Mouse (Mus musculus) layer of hippocampus, postnatal 14 days (tissue): ENCODE measurements around the gene Nfkbiz. TPM values are rescaled to one million over a fixed set of nuclear protein-coding genes. Genes with fewer than 3 reads are reported as not detected.

Source experiments
- DNase-seq, 2 experiments: peaks; one replicate each; pipeline ENCODE4 v3.0.0; 2021 to 2022; ENCODE audit warnings: low spot score in 2 of 2, mixed read lengths in 1 of 2
- total RNA-seq, 2 experiments: library from RNA; stranded (reverse); gene quantifications; 2 replicates each; pipeline ENCODE4 v1.2.3; 2021

Gene Nfkbiz
- total RNA-seq, 2 experiments from 2014 or later: 4.9 to 5.1 TPM

GRCm38 (mm10) chr16:55807505-55807932, 31.2 kb downstream of the Nfkbiz start:
- peak; percentile 33 to 67 for DNase-seq

- DNase-seq: no peak
Measured at GRCm38 (mm10) chr16:55804799-55805198, 33.9 kb downstream of the Nfkbiz start.

GRCm38 (mm10) chr16:55801629-55802028, 37.1 kb downstream of the Nfkbiz start:
- no peak for DNase-seq

GRCm38 (mm10) chr16:55798845-55799244, 39.9 kb downstream of the Nfkbiz start:
- no peak for DNase-seq

- DNase-seq: no peak
Measured at GRCm38 (mm10) chr16:55790326-55790725, 48.4 kb downstream of the Nfkbiz start.

GRCm38 (mm10) chr16:55789291-55789690, 49.4 kb downstream of the Nfkbiz start:
- no peak for DNase-seq

GRCm38 (mm10) chr16:55788671-55789070, 50.0 kb downstream of the Nfkbiz start:
- DNase-seq: no peak

- DNase-seq: no peak
Measured at GRCm38 (mm10) chr16:55787385-55788072, 51.2 kb downstream of the Nfkbiz start.

GRCm38 (mm10) chr16:55784379-55784778, 54.3 kb downstream of the Nfkbiz start:
- no peak for DNase-seq

- DNase-seq: no peak
Measured at GRCm38 (mm10) chr16:55783923-55784322, 54.8 kb downstream of the Nfkbiz start.

- no peak for DNase-seq
Measured at GRCm38 (mm10) chr16:55782911-55783310, 55.8 kb downstream of the Nfkbiz start.

GRCm38 (mm10) chr16:55781809-55782208, 56.9 kb downstream of the Nfkbiz start:
- no peak for DNase-seq

- no peak for DNase-seq
Measured at GRCm38 (mm10) chr16:55780958-55781558, 57.6 kb downstream of the Nfkbiz start.

- no peak for DNase-seq
Measured at GRCm38 (mm10) chr16:55776329-55776728, 62.4 kb downstream of the Nfkbiz start.

GRCm38 (mm10) chr16:55770247-55770646, 68.5 kb downstream of the Nfkbiz start:
- DNase-seq: no peak

Other genes starting within 250 kb of the Nfkbiz start
- gene Nxpe3, start 56.4 kb upstream of the Nfkbiz start, total RNA-seq: 10 to 100 TPM in 1 of 2 experiments, 1 to 10 TPM in 1; 9.3 to 10.2 TPM
- gene Cep97, start 96.0 kb upstream of the Nfkbiz start, total RNA-seq: 10 to 100 TPM; 11.5 to 14.1 TPM
- gene Rpl24, start 127.4 kb upstream of the Nfkbiz start, total RNA-seq: 100 to 1,000 TPM; 389 to 404 TPM
- gene Zbtb11, start 135.0 kb upstream of the Nfkbiz start, total RNA-seq: 10 to 100 TPM; 37.4 to 37.9 TPM
- gene Pcnp, start 190.8 kb upstream of the Nfkbiz start, total RNA-seq: 100 to 1,000 TPM; 129 to 135 TPM
- gene Trmt10c, start 198.9 kb upstream of the Nfkbiz start, total RNA-seq: 10 to 100 TPM in 1 of 2 experiments, 1 to 10 TPM in 1; 8.1 to 10.2 TPM
- 10 to 100 TPM; 45.1 to 48.2 TPM for gene Senp7, start 209.4 kb upstream of the Nfkbiz start, total RNA-seq